Comparison of ENCODE assay signal across 16 mouse cellular contexts in genomic region chr3:38014768-38015167, GRCm38 (mm10).
A peak's percentile ranks its signal among the peaks of the same experiment; 100 is the strongest.
DNase-seq lines count a peak whose midpoint lies in the region; ATAC-seq and TF ChIP-seq lines count a peak whose summit lies in the region.
"Had no signal": no experiment of that assay in that cellular context is flagged by ENCODE, and none has a peak within 500 bp of the region (broad histone marks: within the 10 kb centered on the region; RNA-seq: fewer than 3 reads in every experiment).

No protein-coding gene starts in this region.

- ATAC-seq in embryonic facial prominence, embryonic 12.5 days (ENCODE audit: insufficient number of reproducible peaks, insufficient read depth, low FRiP score, low TSS enrichment): no peak
- 0 out of 2 replicates have a peak, but pooled peaks have one; percentile 24 for ATAC-seq in hindbrain, embryonic 13.5 days (ENCODE audit: low FRiP score)
- peak; percentile 35; the same call in 1 of the 2 replicates for ATAC-seq in lung, postnatal 0 days

- H3K4me3 ChIP-seq in embryonic facial prominence, embryonic 12.5 days: no peak overlapping the region
- no peak overlapping the region for H3K4me3 ChIP-seq in embryonic facial prominence, embryonic 10.5 days
- H3K4me3 ChIP-seq in hindbrain, embryonic 13.5 days: no peak overlapping the region
- no peak overlapping the region for H3K4me3 ChIP-seq in hindbrain, embryonic 10.5 days
- H3K4me3 ChIP-seq in lung, postnatal 0 days (ENCODE audit: low read depth, low read length): no peak overlapping the region
- H3K4me3 ChIP-seq: heart, embryonic 13.5 days; hindbrain, embryonic 15.5 days; liver, embryonic 15.5 days; midbrain, embryonic 10.5 days had no signal

- no peak overlapping the region for H3K9ac ChIP-seq in embryonic facial prominence, embryonic 12.5 days
- no peak overlapping the region for H3K9ac ChIP-seq in hindbrain, embryonic 13.5 days
- H3K9ac ChIP-seq in lung, postnatal 0 days (replicated peaks; ENCODE audit: low read depth): no peak overlapping the region
- H3K9ac ChIP-seq: heart, embryonic 13.5 days; hindbrain, embryonic 15.5 days; liver, embryonic 15.5 days had no signal

- H3K36me3 ChIP-seq in embryonic facial prominence, embryonic 12.5 days: no peaks in the 10 kb centered on the region
- no peaks in the 10 kb centered on the region for H3K36me3 ChIP-seq in embryonic facial prominence, embryonic 10.5 days (replicated peaks)
- H3K36me3 ChIP-seq in hindbrain, embryonic 13.5 days: no peaks in the 10 kb centered on the region
- H3K36me3 ChIP-seq in hindbrain, embryonic 10.5 days: no peaks in the 10 kb centered on the region
- no peaks in the 10 kb centered on the region for H3K36me3 ChIP-seq in lung, postnatal 0 days (ENCODE audit: insufficient read depth, low read length)
- H3K36me3 ChIP-seq: heart, embryonic 13.5 days; hindbrain, embryonic 15.5 days; liver, embryonic 15.5 days; midbrain, embryonic 10.5 days had no signal

- TF ChIP-seq EP300 in lung, postnatal 0 days (IDR thresholded peaks at IDR 0.05): no peak

- no peaks in the 10 kb centered on the region for H3K9me3 ChIP-seq in embryonic facial prominence, embryonic 12.5 days
- H3K9me3 ChIP-seq in embryonic facial prominence, embryonic 10.5 days: 0 out of 2 replicates have a peak, but pooled peaks cover 4% of the 10 kb centered on the region
- no peaks in the 10 kb centered on the region for H3K9me3 ChIP-seq in hindbrain, embryonic 13.5 days
- no peaks in the 10 kb centered on the region for H3K9me3 ChIP-seq in hindbrain, embryonic 10.5 days
- no peaks in the 10 kb centered on the region for H3K9me3 ChIP-seq in lung, postnatal 0 days (ENCODE audit: low read length)
- H3K9me3 ChIP-seq: heart, embryonic 13.5 days; hindbrain, embryonic 15.5 days; liver, embryonic 15.5 days had no signal

- H3K4me2 ChIP-seq in embryonic facial prominence, embryonic 12.5 days (replicated peaks): no peak overlapping the region
- H3K4me2 ChIP-seq in hindbrain, embryonic 13.5 days: no peak overlapping the region
- H3K4me2 ChIP-seq in lung, postnatal 0 days (replicated peaks; ENCODE audit: low read depth, low read length): no peak overlapping the region
- H3K4me2 ChIP-seq: liver, embryonic 15.5 days had no signal

- H3K27me3 ChIP-seq in embryonic facial prominence, embryonic 12.5 days: no peaks in the 10 kb centered on the region
- no peaks in the 10 kb centered on the region for H3K27me3 ChIP-seq in embryonic facial prominence, embryonic 10.5 days (replicated peaks; ENCODE audit: low read depth, poor library complexity, severe bottlenecking)
- no peaks in the 10 kb centered on the region for H3K27me3 ChIP-seq in hindbrain, embryonic 13.5 days
- H3K27me3 ChIP-seq in hindbrain, embryonic 10.5 days (ENCODE audit: insufficient read depth, poor library complexity, severe bottlenecking): no peaks in the 10 kb centered on the region
- H3K27me3 ChIP-seq in lung, postnatal 0 days (replicated peaks; ENCODE audit: insufficient read depth, low read length): no peaks in the 10 kb centered on the region
- H3K27me3 ChIP-seq: heart, embryonic 13.5 days; hindbrain, embryonic 15.5 days; liver, embryonic 15.5 days had no signal

- no peak for DNase-seq in embryonic facial prominence, embryonic 10.5 days (ENCODE audit: low spot score)
- no peak for DNase-seq in hindbrain, embryonic 10.5 days (ENCODE audit: low spot score)
- DNase-seq in lung, postnatal 0 days (ENCODE audit: low spot score): peak; percentile 38
- no peak for DNase-seq in lung, postnatal 14 days
- no peak for DNase-seq in right cerebral cortex, postnatal 36 days (ENCODE audit: low spot score in 2 of 2)
- DNase-seq in testis, postnatal 14 days (ENCODE audit: low spot score): no peak
- DNase-seq: cerebellum, adult 11-12 months; kidney, postnatal 36 days; right cerebral cortex, postnatal 14 days; thymus, postnatal 14 days had no signal

- H3K27ac ChIP-seq in embryonic facial prominence, embryonic 12.5 days: peak overlapping the region; percentile 41; the same call in 1 of the 2 replicates
- no peak overlapping the region for H3K27ac ChIP-seq in embryonic facial prominence, embryonic 10.5 days (replicated peaks)
- H3K27ac ChIP-seq in hindbrain, embryonic 13.5 days: no peak overlapping the region
- H3K27ac ChIP-seq in hindbrain, embryonic 10.5 days: no peak overlapping the region; the same call in 1 of the 2 replicates
- H3K27ac ChIP-seq in lung, postnatal 0 days (ENCODE audit: low read length): no peak overlapping the region
- H3K27ac ChIP-seq: heart, embryonic 13.5 days; hindbrain, embryonic 15.5 days; liver, embryonic 15.5 days; midbrain, embryonic 10.5 days had no signal

- H3K4me1 ChIP-seq in embryonic facial prominence, embryonic 12.5 days: peaks cover 5% of the 10 kb centered on the region; the same call in 1 of the 2 replicates
- peaks cover 12% of the 10 kb centered on the region for H3K4me1 ChIP-seq in embryonic facial prominence, embryonic 10.5 days
- no peaks in the 10 kb centered on the region for H3K4me1 ChIP-seq in hindbrain, embryonic 13.5 days (replicated peaks)
- H3K4me1 ChIP-seq in hindbrain, embryonic 10.5 days (replicated peaks): no peaks in the 10 kb centered on the region
- no peaks in the 10 kb centered on the region for H3K4me1 ChIP-seq in lung, postnatal 0 days (ENCODE audit: insufficient read depth, low read depth, low read length)
- H3K4me1 ChIP-seq: hindbrain, embryonic 15.5 days; liver, embryonic 15.5 days; midbrain, embryonic 10.5 days had no signal

- WGBS in embryonic facial prominence, embryonic 12.5 days: 36% methylated on average over 1 of the region's 1 CpGs
- 53% methylated on average over 1 of the region's 1 CpGs for WGBS in embryonic facial prominence, embryonic 10.5 days
- WGBS in hindbrain, embryonic 13.5 days: 60% methylated on average over 1 of the region's 1 CpGs
- WGBS in hindbrain, embryonic 10.5 days: 55% methylated on average over 1 of the region's 1 CpGs
- WGBS in lung, postnatal 0 days: 25% methylated on average over 1 of the region's 1 CpGs

- no peak for TF ChIP-seq CTCF in lung, postnatal 0 days (IDR thresholded peaks at IDR 0.05)
